Mouse (Mus musculus): ENCODE measurements around the gene Rnf144a.

GRCm38 (mm10) chr12:26343131-26343530, 71.9 kb downstream of the Rnf144a start:
- no peak for TF ChIP-seq CTCF (IDR thresholded peaks at IDR 0.05; ENCODE audit: low read depth)
- TF ChIP-seq EP300 (optimal IDR thresholded peaks at IDR 0.05) = no peak
